Mouse (Mus musculus): ENCODE data around the gene Hsd17b1. TPM values are rescaled to one million over a fixed set of nuclear protein-coding genes. Genes with fewer than 3 reads are reported as not detected.

Hsd17b1 gene
- under 1 TPM; 0.38 to 0.81 TPM for total RNA-seq (2021)
- long read RNA-seq, experiment 1 = 0 reads
- long read RNA-seq, experiment 2, partial matches to known transcripts = 1 of 1 reads
- long read RNA-seq, experiment 2, other reads (novel, unspliced or antisense) = 0 of 1 reads

- DNase-seq (ENCODE audit: low spot score in 2 of 2) = no peak
Measured at GRCm38 (mm10) chr11:101078121-101078520, at the start of gene Hsd17b1. TSS of gene Hsd17b1 (plus strand) at chr11:101078411.

- DNase-seq (ENCODE audit: low spot score in 2 of 2) = no peak
Measured at GRCm38 (mm10) chr11:101029320-101029719, 48.9 kb upstream of the Hsd17b1 start.

GRCm38 (mm10) chr11:101030136-101030807 is 47.9 kb upstream of the Hsd17b1 start:
- no peak for DNase-seq (ENCODE audit: low spot score in 2 of 2)

- DNase-seq (ENCODE audit: low spot score in 2 of 2) = no peak
Measured at GRCm38 (mm10) chr11:101030808-101031156, 47.4 kb upstream of the Hsd17b1 start.

- DNase-seq (ENCODE audit: low spot score in 2 of 2) = no peak
Measured at GRCm38 (mm10) chr11:101031470-101031869, 46.7 kb upstream of the Hsd17b1 start.

GRCm38 (mm10) chr11:101033856-101034500 is 44.2 kb upstream of the Hsd17b1 start:
- DNase-seq (ENCODE audit: low spot score in 2 of 2) = no peak

- DNase-seq (ENCODE audit: low spot score in 2 of 2) = no peak
Measured at GRCm38 (mm10) chr11:101034614-101035327, 43.4 kb upstream of the Hsd17b1 start.

GRCm38 (mm10) chr11:101035328-101035695 is 42.9 kb upstream of the Hsd17b1 start:
- no peak for DNase-seq (ENCODE audit: low spot score in 2 of 2)

- DNase-seq (ENCODE audit: low spot score in 2 of 2) = no peak
Measured at GRCm38 (mm10) chr11:101037795-101038194, 40.4 kb upstream of the Hsd17b1 start.

GRCm38 (mm10) chr11:101045826-101046225 is 32.4 kb upstream of the Hsd17b1 start:
- DNase-seq (ENCODE audit: low spot score in 2 of 2) = no peak

GRCm38 (mm10) chr11:101046440-101046839 is 31.8 kb upstream of the Hsd17b1 start:
- no peak for DNase-seq (ENCODE audit: low spot score in 2 of 2)

- DNase-seq (ENCODE audit: low spot score in 2 of 2) = no peak
Measured at GRCm38 (mm10) chr11:101047502-101047901, 30.7 kb upstream of the Hsd17b1 start.

GRCm38 (mm10) chr11:101050359-101050758 is 27.9 kb upstream of the Hsd17b1 start:
- peak in 1 of 2 experiments; percentile 77 for DNase-seq (ENCODE audit: low spot score in 2 of 2)

- peak in 1 of 2 experiments; percentile 69 for DNase-seq (ENCODE audit: low spot score in 2 of 2)
Measured at GRCm38 (mm10) chr11:101051051-101051493, 27.1 kb upstream of the Hsd17b1 start.

GRCm38 (mm10) chr11:101051617-101052016 is 26.6 kb upstream of the Hsd17b1 start:
- no peak for DNase-seq (ENCODE audit: low spot score in 2 of 2)

GRCm38 (mm10) chr11:101052751-101053473 is 25.3 kb upstream of the Hsd17b1 start:
- DNase-seq (ENCODE audit: low spot score in 2 of 2) = no peak

GRCm38 (mm10) chr11:101053974-101054373 is 24.2 kb upstream of the Hsd17b1 start:
- no peak for DNase-seq (ENCODE audit: low spot score in 2 of 2)

- no peak for DNase-seq (ENCODE audit: low spot score in 2 of 2)
Measured at GRCm38 (mm10) chr11:101055418-101055817, 22.8 kb upstream of the Hsd17b1 start.

GRCm38 (mm10) chr11:101056885-101057284 is 21.3 kb upstream of the Hsd17b1 start:
- no peak for DNase-seq (ENCODE audit: low spot score in 2 of 2)

GRCm38 (mm10) chr11:101057860-101058259 is 20.4 kb upstream of the Hsd17b1 start:
- DNase-seq (ENCODE audit: low spot score in 2 of 2) = peak; percentile 84 to 85

- no peak for DNase-seq (ENCODE audit: low spot score in 2 of 2)
Measured at GRCm38 (mm10) chr11:101058726-101059125, 19.5 kb upstream of the Hsd17b1 start.

Data from layer of hippocampus, postnatal 14 days (tissue).